Mouse (Mus musculus): ENCODE results near the gene Catsperd. TPM values are rescaled to one million over a fixed set of nuclear protein-coding genes. Genes with fewer than 3 reads are reported as not detected.
A peak's percentile ranks its signal among the peaks of the same experiment; 100 is the strongest.
"Not testable (repeated sequence)": the region's sequence is repeated elsewhere in the genome, so short reads cannot be mapped to it uniquely, and the experiment has no call there.

The Catsperd gene
- total RNA-seq, 2 experiments from 2014 or later, result not detected

DNA sequence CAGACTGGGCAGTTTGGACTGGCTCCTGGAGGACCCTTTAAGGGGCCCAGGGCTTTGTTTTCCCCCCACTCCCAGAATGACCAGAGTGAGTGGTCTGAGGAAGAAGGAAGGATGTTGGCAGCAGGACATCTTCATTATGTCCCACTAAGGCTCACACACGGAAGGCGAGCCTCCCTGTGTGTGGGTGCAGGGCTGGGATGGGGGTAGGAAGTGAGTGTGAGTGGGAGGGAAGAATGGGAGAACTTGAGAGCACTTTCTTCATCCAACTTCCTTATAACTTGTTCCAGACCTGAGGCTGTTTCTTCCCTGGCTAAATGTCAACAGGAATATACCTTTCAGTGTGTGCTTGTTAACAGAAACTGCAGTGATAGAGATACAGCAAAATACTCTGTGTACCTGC is 16.6 kb upstream of the Catsperd start:
- DNase-seq (ENCODE audit: low spot score), result no peak
- intact Hi-C loops (cut with DNase I), result loop anchor here (5.0 kb wide), 1 partner anchor 56 kb away; no protein-coding TSS in a partner anchor

- intact Hi-C loops (cut with DNase I), result loop anchor here (5.0 kb wide), 1 partner anchor 55 kb away; no protein-coding TSS in a partner anchor
- no peak for DNase-seq (ENCODE audit: low spot score)
Measured at GRCm38 (mm10) chr17:56611861-56612564, 15.9 kb upstream of the Catsperd start.

GRCm38 (mm10) chr17:56612565-56612939 is 15.4 kb upstream of the Catsperd start:
- not testable (repeated sequence) for DNase-seq (ENCODE audit: low spot score)
- intact Hi-C loops (cut with DNase I), result loop anchor here (5.0 kb wide), 1 partner anchor 55 kb away; no protein-coding TSS in a partner anchor

DNA sequence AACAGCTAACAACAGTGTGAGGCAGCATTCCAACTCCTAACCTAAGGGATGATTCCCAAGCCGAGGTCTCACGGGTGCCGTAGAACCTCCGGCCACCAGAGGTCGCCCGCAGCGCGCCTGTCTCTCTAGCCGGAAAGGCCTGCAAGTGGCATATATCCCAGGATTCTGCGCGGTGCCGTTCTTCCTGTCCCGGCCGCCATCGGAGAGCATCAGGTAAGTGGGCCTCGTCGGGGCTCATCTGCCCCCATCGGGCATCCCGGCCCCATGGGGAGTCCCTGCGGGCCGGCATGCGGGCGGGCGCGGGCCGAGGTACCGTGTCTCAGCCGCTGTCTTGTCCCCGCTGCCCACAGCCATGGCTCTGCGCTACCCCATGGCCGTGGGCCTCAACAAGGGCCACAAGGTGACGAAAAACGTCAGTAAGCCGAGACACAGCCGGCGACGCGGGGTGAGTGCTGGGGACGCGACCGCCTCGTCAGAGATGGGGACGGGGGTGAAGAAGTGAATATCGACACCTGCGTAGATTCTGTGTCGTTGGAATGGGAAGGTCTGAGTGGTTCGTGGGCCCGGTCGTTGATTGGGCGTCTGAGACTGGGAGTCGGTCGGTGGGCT is 14.6 kb upstream of the Catsperd start, which contains the start of gene Rpl36:
TSS of gene Rpl36 (plus strand) at position 181 of the 609 bp plus-strand sequence.
- DNase-seq (ENCODE audit: low spot score), result peak; percentile 86
- intact Hi-C loops (cut with DNase I), result loop anchor here (5.0 kb wide), 1 partner anchor 54 kb away; no protein-coding TSS in a partner anchor

GRCm38 (mm10) chr17:56613893-56614292 is 14.1 kb upstream of the Catsperd start:
- not testable (repeated sequence) for DNase-seq (ENCODE audit: low spot score)
- intact Hi-C loops (cut with DNase I), result loop anchor here (5.0 kb wide), 1 partner anchor 53 kb away; no protein-coding TSS in a partner anchor

DNA sequence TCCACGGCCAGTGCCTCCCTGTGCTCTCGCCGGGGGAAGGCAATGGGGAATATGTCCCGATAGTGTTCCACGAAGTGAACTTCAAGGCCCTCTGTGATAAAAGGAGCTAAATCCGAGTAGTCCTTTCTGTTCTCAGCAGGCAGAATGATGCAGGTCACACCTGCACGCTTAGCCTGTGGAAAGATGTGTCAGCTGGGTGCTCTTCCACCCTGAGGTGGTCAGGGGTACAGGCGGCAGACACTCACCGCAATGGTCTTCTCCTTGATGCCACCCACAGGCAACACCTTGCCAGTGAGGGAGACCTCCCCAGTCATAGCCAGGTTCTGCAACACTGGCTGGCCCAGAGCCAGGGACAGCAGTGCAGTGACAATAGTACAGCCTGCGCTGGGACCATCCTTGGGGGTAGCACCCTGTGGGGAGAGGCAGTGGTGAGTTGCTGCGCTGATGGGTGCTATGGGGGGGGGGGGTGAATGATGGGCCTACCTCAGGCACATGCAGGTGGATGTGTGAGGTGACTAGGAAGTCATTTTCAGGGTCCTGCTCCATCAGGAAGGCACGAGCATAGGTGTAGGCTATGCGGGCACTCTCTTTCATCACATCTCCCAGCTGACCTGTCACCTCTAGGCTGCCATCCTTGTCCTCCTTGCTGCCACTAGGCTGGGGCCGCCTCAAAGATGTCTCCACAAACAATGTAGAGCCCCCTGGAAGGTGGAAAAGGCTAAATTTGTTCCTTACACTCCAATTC is 13.4 kb upstream of the Catsperd start:
- intact Hi-C loops (cut with DNase I), result loop anchor here (5.0 kb wide), 1 partner anchor 53 kb away; no protein-coding TSS in a partner anchor
- DNase-seq (ENCODE audit: low spot score), result no peak

GRCm38 (mm10) chr17:56615136-56615784 is 12.7 kb upstream of the Catsperd start:
- intact Hi-C loops (cut with DNase I), result no loop called here
- no peak for DNase-seq (ENCODE audit: low spot score)

DNA sequence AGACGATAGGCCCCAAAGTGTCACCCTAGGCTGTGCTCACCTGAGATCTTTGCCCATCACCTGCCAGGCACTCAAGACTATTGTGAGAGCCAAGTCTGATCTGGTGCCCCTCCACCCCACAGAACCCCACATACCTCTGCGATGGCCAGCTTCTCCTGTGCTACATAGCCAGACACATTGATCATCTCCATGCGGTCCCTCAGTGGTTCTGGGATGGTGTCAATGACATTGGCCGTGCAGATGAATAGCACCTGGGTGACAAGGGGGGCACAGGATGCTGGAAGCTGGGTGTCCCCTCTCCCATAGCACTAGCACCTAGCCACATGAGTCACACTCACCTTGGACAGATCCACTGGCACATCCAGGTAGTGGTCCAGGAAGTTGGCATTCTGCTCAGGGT is 12.2 kb upstream of the Catsperd start:
- intact Hi-C loops (cut with DNase I), result no loop called here
- no peak for DNase-seq (ENCODE audit: low spot score)

DNA sequence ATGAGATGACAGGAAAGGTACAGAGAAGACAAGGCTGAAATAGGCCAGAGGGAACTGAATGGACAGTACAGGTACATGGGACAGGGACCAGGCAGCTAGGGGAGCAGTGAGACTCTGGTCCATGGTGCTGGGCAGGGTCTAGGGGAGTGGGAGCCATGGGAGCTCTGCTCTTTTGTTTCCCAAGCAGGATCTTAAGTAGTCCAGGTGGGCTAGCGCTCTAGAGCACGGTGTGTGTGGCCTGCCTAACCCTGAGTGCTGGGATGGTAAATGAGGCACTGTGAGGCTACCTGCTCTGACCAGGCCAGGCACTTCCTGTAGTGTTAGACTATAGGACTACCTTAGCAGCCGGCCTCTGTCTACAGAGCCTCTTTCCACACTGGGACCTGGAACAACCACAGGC is 11.2 kb upstream of the Catsperd start:
- DNase-seq (ENCODE audit: low spot score), result no peak
- intact Hi-C loops (cut with DNase I), result no loop called here

DNA sequence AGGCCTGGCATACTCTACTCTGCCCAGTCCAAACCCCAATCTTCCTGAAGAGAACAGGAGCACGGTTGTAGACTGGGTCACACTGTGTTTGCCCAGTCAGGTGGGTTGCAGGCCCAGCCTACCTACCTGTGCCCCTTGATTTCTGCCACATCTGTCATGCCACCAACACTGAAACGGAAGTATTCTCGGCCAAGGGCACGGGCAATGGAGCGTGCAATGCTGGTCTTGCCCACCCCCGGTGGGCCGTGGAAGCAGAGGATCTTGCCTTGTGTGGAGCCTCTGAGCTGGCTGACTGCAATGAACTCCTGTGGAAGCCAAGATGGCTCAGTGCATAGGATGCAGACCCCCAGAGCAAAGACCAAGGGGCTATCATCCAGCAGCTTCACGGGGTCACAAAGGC is 10.3 kb upstream of the Catsperd start:
- intact Hi-C loops (cut with DNase I), result no loop called here
- DNase-seq (ENCODE audit: low spot score), result no peak

DNA sequence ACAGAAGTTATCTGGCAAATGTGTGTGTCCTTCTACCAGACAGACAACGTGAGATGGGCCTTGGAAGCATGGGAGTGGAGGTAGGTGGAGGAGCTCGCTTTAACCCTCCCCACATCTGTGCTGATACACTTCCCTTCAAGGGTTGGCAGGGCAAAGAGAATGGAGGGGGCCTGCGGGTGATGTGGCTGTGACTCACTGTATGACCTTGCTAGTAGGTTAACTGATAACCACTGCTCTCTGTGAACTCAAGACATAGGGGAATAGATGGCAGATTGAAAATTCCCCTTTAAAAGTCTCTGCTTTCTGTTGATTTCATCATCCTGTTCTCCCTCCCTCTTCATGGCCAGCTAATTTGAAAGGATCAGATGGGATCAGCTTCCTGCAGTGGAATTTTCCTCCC is 2.4 kb upstream of the Catsperd start:
- DNase-seq (ENCODE audit: low spot score), result no peak
- intact Hi-C loops (cut with DNase I), result loop anchor here (2.0 kb wide), 1 partner anchor 43 kb away; no protein-coding TSS in a partner anchor

DNA sequence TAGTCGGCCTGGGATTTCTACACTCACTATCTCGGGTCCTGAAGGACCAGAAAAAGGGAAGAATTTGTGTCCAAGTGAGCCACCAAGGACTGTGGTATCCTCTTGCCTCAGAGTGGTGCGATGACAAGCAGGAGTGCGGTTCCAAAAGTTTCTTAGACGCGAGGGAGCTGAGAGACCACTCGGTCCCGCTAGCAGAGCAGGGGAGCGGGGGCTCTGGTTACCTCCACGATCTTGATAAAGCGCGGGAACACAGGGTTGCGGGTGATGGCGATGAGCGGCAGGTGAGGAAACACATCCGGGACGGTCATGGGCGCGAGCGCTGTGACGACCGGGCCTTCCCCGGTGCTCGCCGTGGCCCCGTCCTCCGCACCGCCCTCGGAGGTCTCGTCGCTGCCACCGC is 1.7 kb upstream of the Catsperd start:
- no peak for DNase-seq (ENCODE audit: low spot score)
- intact Hi-C loops (cut with DNase I), result no loop called here

DNA sequence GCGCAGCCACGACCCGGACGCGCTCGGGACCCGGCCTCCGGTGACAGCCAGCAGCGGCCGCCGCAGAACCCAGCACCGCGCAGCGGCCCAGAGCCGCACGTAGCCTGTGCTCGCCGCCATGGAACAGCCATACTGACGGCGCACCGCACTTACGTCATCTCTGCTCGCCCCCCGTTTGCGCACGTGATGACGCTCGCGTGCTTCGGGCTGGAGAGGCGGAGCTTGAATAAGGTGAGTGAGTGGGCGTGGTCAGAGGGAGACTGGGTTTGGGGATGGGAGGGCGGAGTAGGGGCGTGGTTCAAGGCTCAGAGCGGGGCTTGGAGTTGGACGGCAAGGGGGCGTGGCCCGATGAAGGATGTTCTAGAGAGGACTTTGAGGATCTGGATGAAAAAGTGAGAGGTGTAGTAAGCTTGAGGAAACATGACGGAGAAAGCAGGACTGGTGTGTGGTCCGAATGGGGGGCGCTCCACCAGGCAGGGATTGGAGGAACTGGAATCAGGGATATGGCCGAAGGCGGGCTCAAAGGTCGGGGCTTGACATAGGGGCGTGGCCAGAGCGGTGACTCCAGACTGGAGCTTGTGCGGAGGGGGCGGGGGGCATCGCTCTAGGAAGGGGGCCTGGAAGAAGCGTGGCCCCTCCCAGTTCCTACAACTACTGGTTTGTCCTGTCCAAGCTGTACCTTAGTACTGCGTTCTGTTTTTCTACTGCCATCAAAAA is 1.0 kb upstream of the Catsperd start, which contains the start of gene Lonp1:
TSS of gene Lonp1 (minus strand) at position 134 of the 717 bp plus-strand sequence.
- peak; percentile 87 for DNase-seq (ENCODE audit: low spot score)
- intact Hi-C loops (cut with DNase I), result no loop called here

DNA sequence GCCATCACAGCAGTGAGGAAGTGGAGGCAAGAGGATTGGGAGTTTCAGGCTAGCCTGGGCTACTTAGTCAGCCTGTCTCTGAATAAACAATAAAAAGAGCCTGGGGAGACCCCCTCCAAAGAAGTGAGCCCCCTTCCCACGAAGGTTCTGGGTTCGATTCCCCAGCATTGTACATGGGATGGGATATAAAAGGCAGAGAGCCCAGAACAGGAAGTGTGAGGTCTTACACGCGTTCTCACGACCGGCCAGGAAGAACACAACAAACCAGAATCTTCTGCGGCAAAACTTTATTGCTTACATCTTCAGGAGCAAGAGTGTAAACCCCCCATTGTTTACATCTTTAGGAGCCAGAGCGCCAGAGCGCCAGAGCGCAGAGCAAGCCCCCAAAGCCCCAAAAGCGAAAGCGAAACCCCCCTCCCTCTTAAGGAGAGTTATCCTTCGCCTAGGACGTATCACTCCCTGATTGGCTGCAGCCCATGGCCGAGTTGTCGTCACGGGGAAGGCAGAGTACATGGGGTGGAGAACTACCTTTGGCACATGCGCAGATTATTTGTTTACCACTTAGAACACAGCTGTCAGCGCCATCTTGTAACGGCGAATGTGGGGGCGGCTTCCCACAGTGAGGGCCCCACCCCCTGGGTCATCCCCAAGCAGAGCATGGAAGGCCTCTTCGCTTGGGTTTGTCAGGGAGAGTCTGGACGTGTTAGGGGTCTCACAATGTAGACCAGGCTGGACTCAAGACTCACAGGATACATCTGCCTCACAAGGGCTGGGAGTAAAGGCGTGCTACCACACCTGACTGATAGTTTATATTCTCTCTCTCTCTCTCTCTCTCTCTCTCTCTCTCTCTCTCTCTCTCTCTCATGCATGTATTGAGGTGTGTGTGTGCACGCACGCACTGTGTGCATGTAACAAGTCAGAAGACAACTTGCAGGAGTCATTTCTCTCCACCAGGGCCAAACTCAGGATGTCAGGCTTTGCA is 2.1 kb downstream of the Catsperd start:
- DNase-seq (ENCODE audit: low spot score); intact Hi-C loops (cut with DNase I): not testable (repeated sequence)

DNA sequence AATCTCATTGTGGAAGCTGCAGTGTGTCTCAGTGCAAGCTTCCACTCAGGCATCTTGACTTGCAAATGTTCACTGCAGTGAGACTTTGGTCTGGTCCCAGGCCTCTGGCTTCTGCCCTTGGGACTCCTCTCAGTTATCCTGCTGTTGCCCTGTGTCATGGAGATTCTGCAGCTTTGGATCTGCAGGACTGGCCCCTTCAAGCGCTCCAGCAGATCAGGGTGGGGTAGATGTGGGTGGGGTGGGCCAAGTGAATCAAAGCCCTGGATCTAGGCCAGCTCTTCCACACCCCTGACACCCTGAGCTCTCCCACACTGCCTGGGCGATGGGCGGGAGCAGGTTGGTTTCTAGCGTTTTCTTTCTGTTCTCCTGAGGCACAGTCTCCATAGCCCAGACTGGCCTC is 3.9 kb downstream of the Catsperd start:
- intact Hi-C loops (cut with DNase I), result no loop called here

DNA sequence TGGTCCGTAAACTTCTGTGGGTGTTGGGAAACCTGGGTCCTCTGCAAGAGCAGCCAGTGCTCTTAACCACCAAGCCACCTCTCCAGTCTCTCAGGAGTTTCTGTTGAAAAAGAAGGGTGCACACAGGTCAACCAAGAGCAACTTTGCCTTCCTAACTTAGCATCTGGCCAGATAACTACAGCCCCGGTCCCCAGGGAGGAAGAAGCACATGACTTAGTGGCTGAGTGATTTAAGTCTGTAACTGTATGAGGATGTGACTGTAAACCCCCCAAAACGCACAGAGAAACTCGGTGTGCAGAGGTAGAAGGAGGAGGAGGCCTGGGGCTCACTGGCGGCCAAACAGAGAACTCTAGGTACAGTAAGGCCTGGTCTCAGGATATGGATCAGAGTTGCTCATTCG is 6.1 kb downstream of the Catsperd start:
- intact Hi-C loops (cut with DNase I), result no loop called here
- no peak for DNase-seq (ENCODE audit: low spot score)

More for the DNA sequence above, 3.9 kb downstream of the Catsperd start:
- DNase-seq (ENCODE audit: low spot score), result no peak

- DNase-seq (ENCODE audit: low spot score), result no peak
- intact Hi-C loops (cut with DNase I), result no loop called here
Measured at GRCm38 (mm10) chr17:56643237-56643636, 15.3 kb downstream of the Catsperd start.

DNA sequence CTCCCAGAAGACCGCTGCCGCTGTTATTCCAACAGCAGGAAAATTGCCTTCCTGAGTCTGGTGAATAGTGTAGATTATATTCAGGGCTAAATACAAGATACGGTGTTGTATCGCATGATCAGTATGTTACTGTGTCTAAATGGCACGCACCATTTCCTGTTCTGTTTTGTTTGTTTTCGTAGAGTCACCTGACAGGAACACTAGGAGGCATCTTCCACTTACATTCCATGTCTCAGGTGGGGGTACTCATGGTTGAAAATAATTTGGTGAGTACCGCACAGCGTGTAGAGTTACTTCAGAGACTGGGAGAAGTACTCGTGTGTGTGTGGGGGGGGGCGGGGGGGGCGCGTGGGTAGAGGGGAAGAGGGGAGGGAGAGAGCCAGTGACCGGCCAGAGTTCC is 19.6 kb downstream of the Catsperd start:
- no peak for DNase-seq (ENCODE audit: low spot score)
- intact Hi-C loops (cut with DNase I), result no loop called here

All from heart, postnatal 25 days (tissue).